Mouse (Mus musculus): ENCODE measurements around the gene Gm5416. TPM values are rescaled to one million over a fixed set of nuclear protein-coding genes. Genes with fewer than 3 reads are reported as not detected.
A peak's percentile ranks its signal among the peaks of the same experiment; 100 is the strongest.
"Not testable (repeated sequence)": the region's sequence is repeated elsewhere in the genome, so short reads cannot be mapped to it uniquely, and the experiment has no call there.

The Gm5416 gene
- total RNA-seq (2022), result not detected

DNA sequence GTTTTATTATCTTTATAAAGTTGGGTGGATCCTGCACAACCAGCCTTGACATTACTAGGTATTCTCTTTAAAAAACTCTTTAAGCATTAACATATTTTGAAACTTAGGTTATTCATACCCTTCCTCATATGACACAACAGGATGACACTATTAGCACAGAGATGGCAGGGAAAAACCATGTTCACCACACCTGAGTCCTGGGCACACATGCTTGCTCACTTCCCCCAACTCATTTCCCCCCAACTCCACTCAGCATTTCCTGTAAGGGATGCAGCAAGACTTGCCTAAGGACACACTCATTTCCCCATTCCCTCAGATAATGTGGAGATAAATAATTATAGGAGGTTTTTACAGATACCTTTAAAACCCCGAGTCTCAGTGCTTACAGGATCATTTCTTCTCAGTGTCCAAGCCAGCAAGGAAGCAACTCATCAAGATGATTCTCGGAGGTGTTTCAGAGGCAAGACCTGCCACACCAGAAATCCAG, at the start of gene Gm5416:
Gm5416 (plus strand) TSS at position 437 of the 487 bp plus-strand sequence.
- no peak for DNase-seq (ENCODE audit: low spot score in 2 of 2)

GRCm38 (mm10) chr16:36167841-36168240, 42.4 kb upstream of the Gm5416 start:
- DNase-seq (ENCODE audit: low spot score in 2 of 2), result not testable (repeated sequence)

DNA sequence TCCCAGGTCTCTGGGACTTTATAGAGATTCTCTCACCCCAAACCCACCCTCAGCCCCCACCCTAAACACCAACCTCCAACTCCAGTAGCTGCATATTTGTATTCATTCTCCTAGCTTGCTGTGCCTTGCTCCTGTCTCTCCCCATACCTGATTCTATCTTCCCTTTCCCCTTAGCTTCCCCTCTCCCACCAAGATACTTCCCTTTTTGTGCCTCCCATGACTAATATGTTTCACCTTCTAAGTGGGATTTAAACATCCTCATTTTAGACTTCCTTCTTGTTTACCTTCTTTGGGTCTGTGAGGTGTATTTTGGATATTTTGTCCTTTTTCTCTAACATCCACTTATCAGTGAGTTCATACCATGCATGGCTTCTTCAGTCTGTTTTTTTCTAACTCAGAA, 34.1 kb upstream of the Gm5416 start:
- DNase-seq (ENCODE audit: low spot score in 2 of 2), result no peak

DNA sequence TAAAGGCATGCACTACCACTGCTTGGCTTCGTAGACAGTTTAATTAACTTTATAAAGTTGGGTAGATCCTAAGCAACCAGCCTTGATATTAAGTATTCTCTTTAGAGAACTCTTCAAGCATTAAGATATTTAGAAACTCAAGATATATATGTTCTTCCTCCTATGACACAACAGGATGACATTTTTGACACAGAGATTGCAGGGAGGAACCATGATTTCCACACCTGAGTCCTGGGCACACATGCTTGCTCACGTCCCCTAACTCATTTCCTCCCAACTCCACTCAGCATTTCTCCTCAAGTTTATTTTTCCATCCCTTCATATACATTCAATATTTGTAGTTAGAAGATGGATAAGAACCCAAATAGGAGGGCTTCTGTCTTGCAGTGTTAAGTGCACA, 30.3 kb upstream of the Gm5416 start:
- DNase-seq (ENCODE audit: low spot score in 2 of 2), result no peak

- not testable (repeated sequence) for DNase-seq (ENCODE audit: low spot score in 2 of 2)
Observed at GRCm38 (mm10) chr16:36183912-36184311, 26.3 kb upstream of the Gm5416 start, which contains the start of gene Gm5483. Gene Gm5483 (plus strand): TSS chr16:36184212.

GRCm38 (mm10) chr16:36199226-36199625, 11.0 kb upstream of the Gm5416 start:
- no peak for DNase-seq (ENCODE audit: low spot score in 2 of 2)

GRCm38 (mm10) chr16:36203846-36204245, 6.4 kb upstream of the Gm5416 start:
- DNase-seq (ENCODE audit: low spot score in 2 of 2), result peak in 1 of 2 experiments; percentile 4

- DNase-seq (ENCODE audit: low spot score in 2 of 2), result not testable (repeated sequence)
Observed at GRCm38 (mm10) chr16:36205684-36206083, 4.5 kb upstream of the Gm5416 start.

- not testable (repeated sequence) for DNase-seq (ENCODE audit: low spot score in 2 of 2)
Observed at GRCm38 (mm10) chr16:36221168-36221567, 11.0 kb downstream of the Gm5416 start, which contains the start of gene 2010005H15Rik. Gene 2010005H15Rik (plus strand): TSS chr16:36221468.

DNA sequence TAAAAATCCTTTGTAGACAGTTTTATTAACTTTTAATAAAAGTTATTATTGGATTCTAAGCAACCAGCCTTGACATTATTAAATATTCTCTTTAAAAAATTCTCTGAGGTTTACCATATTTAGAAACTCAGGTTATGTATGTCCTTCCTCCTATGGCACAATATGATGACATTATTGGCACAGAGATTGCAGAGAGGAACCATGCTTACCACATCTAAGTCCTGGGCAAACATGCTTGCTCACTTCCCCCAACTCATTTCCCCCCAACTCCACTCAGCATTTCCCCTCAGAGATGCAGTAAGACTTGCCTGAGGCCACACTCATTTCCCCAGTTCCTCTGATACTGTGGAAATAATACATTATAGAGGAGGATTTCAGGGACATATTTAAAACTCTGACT, 50.4 kb downstream of the Gm5416 start:
- not testable (repeated sequence) for DNase-seq (ENCODE audit: low spot score in 2 of 2)

Other genes starting within 250 kb of the Gm5416 start
- 100 to 1,000 TPM; 128 to 143 (median 130) TPM for gene Kpna1, start 231.7 kb upstream of the Gm5416 start, total RNA-seq (2022)
- gene Wdr5b, start 169.2 kb upstream of the Gm5416 start, total RNA-seq (2022), result 1 to 10 TPM; 4.4 to 5.3 (median 5.1) TPM
- 10 to 100 TPM; 51.3 to 65.8 (median 62.1) TPM for gene Fam162a, start 138.8 kb upstream of the Gm5416 start, total RNA-seq (2022)
- 10 to 100 TPM; 15.4 to 22.0 (median 19.1) TPM for gene Ccdc58, start 138.7 kb upstream of the Gm5416 start, total RNA-seq (2022)
- gene Csta1, start 79.2 kb upstream of the Gm5416 start, total RNA-seq (2022), result not detected
- gene Stfa2l1, start 53.6 kb upstream of the Gm5416 start, total RNA-seq (2022), result not detected
- not detected for gene Gm5483, start 26.2 kb upstream of the Gm5416 start, total RNA-seq (2022)
- not detected for gene 2010005H15Rik, start 11.1 kb downstream of the Gm5416 start, total RNA-seq (2022)
- not detected for gene Stfa1, start 66.5 kb downstream of the Gm5416 start, total RNA-seq (2022)
- gene BC117090, start 123.9 kb downstream of the Gm5416 start, total RNA-seq (2022), result not detected
- not detected for gene BC100530, start 157.3 kb downstream of the Gm5416 start, total RNA-seq (2022)
- not detected for gene Stfa2, start 198.1 kb downstream of the Gm5416 start, total RNA-seq (2022)
- gene Stfa3, start 245.0 kb downstream of the Gm5416 start, total RNA-seq (2022), result not detected